Mouse (Mus musculus) liver, embryonic 11.5 days (tissue): Measurements from ENCODE around the gene Mutyh. TPM values are rescaled to one million over a fixed set of nuclear protein-coding genes. Genes with fewer than 3 reads are reported as not detected.

ENCODE experiments used
- ATAC-seq: fragments of 200-750 bp; cut with Nextera tagmentation; replicated peaks from 2 replicates; pipeline ENCODE4 v1.8.0; 2017; ENCODE audit warnings: moderate number of reproducible peaks, mild to moderate bottlenecking, moderate TSS enrichment, moderate library complexity; ENCODE audit not compliant: low FRiP score
- DNase-seq: peaks from one replicate; pipeline ENCODE4 v3.0.0-alpha.2; 2017; ENCODE audit warnings: low spot score
- H3K27ac ChIP-seq: fragments of 300-500 bp; sonication (generic); 2 replicates; pipeline ENCODE4 v1.5.1; 2014; ENCODE audit warnings: mild to moderate bottlenecking, low read depth, low read length, control low read depth
- H3K27me3 ChIP-seq: fragments of 300-500 bp; sonication (generic); replicated peaks from 2 replicates; pipeline ENCODE4 v1.6.1; 2014; ENCODE audit warnings: low read length, mixed read lengths; ENCODE audit not compliant: control insufficient read depth, insufficient read depth
- H3K36me3 ChIP-seq: fragments of 300-500 bp; sonication (generic); 2 replicates; pipeline ENCODE4 v1.6.1; 2014; ENCODE audit warnings: mild to moderate bottlenecking, low read length, moderate library complexity, mixed read lengths; ENCODE audit not compliant: control insufficient read depth, insufficient read depth
- H3K4me1 ChIP-seq: fragments of 300-500 bp; sonication (generic); replicated peaks from 2 replicates; pipeline ENCODE4 v1.6.1; 2014; ENCODE audit warnings: low read length, mixed read lengths; ENCODE audit not compliant: control insufficient read depth, insufficient read depth
- H3K4me2 ChIP-seq: fragments of 300-500 bp; sonication (generic); 2 replicates; pipeline ENCODE4 v1.6.1; 2014; ENCODE audit warnings: mild to moderate bottlenecking, control low read depth, moderate library complexity
- H3K4me3 ChIP-seq: fragments of 300-500 bp; sonication (generic); 2 replicates; pipeline ENCODE4 v1.5.1; 2014; ENCODE audit warnings: low read depth, low read length, control low read depth
- H3K9ac ChIP-seq: fragments of 300-500 bp; sonication (generic); 2 replicates; pipeline ENCODE4 v1.6.1; 2014; ENCODE audit warnings: low read depth, low read length, control low read depth
- H3K9me3 ChIP-seq: fragments of 300-500 bp; sonication (generic); 2 replicates; pipeline ENCODE4 v1.6.1; 2016; ENCODE audit warnings: low read length, inconsistent platforms, mixed read lengths; ENCODE audit not compliant: control insufficient read depth
- WGBS: fragments of 180-500 bp; shearing (Covaris S2); extraction: QIAGEN DNeasy Blood & Tissue Kit; methylation state at CpG from one replicate; pipeline ENCODE4 v1.1.7; 2014; 5-methylcytosine and 5-hydroxymethylcytosine counted together
- polyA plus RNA-seq: library from polyadenylated mRNA; unstranded; fragments of >200 nt; fragmentation: Nextera tagmentation; extraction: Ambion mirVana; gene quantifications from 2 replicates; pipeline ENCODE4 v1.2.1, GENCODE M21; 2014

Mutyh gene
- 9.3 and 11.1 TPM in 2 replicates for polyA plus RNA-seq

DNA sequence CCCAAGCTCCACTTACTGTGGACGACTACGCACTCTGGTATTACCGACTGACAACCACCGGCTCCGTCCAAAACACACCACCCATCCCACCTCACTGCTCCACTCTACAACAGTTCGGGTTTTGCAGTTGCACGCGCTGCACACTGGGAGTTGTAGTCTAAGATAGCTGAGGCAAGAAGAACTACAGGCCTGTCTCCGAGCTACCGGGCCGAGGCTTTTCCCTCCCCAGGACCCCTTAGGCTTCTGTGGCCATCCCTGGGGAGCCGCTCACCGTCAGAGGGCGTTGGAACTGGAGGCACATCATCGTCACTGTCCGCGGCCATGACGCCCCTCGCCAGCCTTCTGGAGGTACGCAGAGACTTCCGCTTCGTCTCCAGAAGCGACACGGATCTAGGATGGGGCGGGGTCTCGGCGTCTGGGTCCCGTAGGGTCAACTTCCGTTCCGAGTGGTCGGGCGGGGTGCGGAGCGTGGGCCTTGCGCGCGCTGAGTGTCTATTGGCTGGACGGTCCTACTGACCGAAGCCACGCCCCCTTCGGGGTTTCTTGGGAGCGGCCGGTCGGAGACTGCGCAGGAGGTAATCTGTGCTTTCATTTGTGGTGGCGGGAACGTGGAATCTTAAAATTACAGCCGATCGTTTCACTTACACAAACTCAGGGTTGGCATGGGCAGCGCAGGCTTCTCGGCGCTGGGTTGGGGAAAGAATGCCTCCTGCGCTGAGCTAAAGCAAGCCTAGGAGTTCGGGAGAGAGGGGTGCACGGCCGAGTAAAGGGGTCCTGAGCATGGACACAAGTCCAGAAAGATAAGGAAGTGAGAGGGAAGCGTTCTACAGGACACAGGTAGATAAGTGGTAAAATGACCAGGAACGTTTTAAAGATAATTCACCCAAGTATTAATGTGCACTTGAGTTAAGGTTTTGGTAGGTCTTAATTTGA, at the start of gene Mutyh, which contains the start of gene Toe1:
TSS of gene Mutyh (plus strand) at position 527 of the 933 bp plus-strand sequence.
TSS of gene Toe1 (minus strand) at position 444 of the 933 bp plus-strand sequence.
- DNase-seq (peak; percentile 98), ATAC-seq (peak; percentile 97)
- Histone ChIP-seq H3K27me3 (no peaks in the 10 kb centered on the region), H3K4me1 (peaks cover 3% of the 10 kb centered on the region), H3K4me2 (peak within 1 kb of the TSS; percentile 89), H3K9me3 (no peaks in the 10 kb centered on the region), H3K9ac (peak within 1 kb of the TSS; percentile 89), H3K4me3 (peak within 1 kb of the TSS; percentile 80), H3K36me3 (peaks cover 17% of the 10 kb centered on the region; the same call in 1 of the 2 replicates), H3K27ac (peak within 1 kb of the TSS; percentile 91)
- under 1% methylated on average over 58 of the region's 58 CpGs for WGBS

DNA sequence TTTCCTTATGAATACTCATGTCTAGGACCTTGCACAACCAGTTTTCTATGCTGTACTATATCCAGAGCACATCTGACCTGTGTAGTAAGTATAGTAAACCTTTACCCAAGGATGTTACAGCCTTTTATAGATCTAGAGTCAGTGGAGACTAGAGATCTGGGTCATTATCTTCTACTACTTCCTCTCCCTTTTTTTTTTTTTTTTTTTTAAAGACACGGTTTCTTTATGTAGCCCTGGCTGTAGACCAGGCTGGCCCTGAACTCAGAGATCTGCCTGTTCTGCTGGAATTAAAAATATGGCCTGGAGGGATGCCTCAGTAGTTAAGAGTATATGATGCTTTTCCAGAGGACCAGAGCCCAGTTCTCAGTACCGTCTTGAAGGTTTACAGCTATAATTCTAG, 45.6 kb upstream of the Mutyh start:
- WGBS, result 60% methylated on average over 2 of the region's 2 CpGs
- H3K9ac ChIP-seq, result no peak overlapping the region
- H3K4me1 ChIP-seq, result no peaks in the 10 kb centered on the region
- H3K9me3 ChIP-seq, result no peaks in the 10 kb centered on the region
- no peak for ATAC-seq
- DNase-seq, result no peak
- H3K27ac ChIP-seq, result no peak overlapping the region
- H3K36me3 ChIP-seq, result no peaks in the 10 kb centered on the region
- no peaks in the 10 kb centered on the region for H3K27me3 ChIP-seq
- H3K4me3 ChIP-seq, result no peak overlapping the region
- no peak overlapping the region for H3K4me2 ChIP-seq

DNA sequence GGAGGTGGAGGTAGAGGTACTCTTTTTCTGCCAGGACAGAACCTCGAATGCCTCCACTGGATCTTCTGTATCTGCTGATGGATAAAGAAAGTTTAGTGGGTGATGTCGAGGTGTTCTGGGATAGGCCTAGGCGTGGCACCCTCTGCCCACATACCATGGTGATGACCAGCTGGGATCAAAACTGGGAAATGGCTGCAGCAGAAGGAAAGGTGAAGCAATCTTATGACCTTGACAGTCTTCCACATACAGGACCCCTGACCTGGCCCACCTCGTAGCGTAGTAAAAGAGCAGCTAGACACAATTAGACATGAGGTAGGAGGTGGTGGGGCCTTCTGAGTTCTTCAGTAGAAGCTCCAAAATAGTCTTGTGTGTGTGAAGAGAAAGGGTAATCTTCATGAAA, 43.5 kb upstream of the Mutyh start:
- Histone ChIP-seq H3K27me3 (no peaks in the 10 kb centered on the region), H3K36me3 (no peaks in the 10 kb centered on the region), H3K4me1 (no peaks in the 10 kb centered on the region)

DNA sequence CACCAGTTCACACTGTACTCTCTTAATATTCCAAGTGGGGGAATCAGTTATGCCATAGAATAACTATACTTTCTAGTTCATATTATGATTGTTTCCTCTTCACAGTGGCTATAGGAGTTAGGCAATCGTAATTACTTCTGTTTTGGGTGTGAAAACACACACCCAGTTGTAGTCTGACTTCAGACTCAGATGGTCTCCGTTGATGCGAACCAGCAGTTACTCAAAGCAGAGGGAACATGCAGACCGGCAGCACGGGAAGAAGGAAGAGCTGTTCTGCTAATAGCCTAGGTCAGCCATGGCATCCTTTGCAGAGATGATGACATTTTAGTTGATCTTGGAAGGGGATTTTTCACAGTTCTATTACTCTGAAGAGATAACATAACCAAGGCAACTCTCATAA, 39.0 kb upstream of the Mutyh start:
- Histone ChIP-seq H3K4me2 (no peak overlapping the region), H3K27me3 (no peaks in the 10 kb centered on the region), H3K9me3 (no peaks in the 10 kb centered on the region), H3K4me1 (no peaks in the 10 kb centered on the region), H3K4me3 (no peak overlapping the region), H3K9ac (no peak overlapping the region), H3K27ac (no peak overlapping the region), H3K36me3 (no peaks in the 10 kb centered on the region)
- ATAC-seq, result no peak
- no peak for DNase-seq
- WGBS, result 79% methylated on average over 5 of the region's 5 CpGs

More for the DNA sequence above, 43.5 kb upstream of the Mutyh start:
- H3K9ac ChIP-seq, result no peak overlapping the region
- H3K4me3 ChIP-seq, result no peak overlapping the region
- H3K27ac ChIP-seq, result no peak overlapping the region
- ATAC-seq (no peak), DNase-seq (no peak)
- no peak overlapping the region for H3K4me2 ChIP-seq
- H3K9me3 ChIP-seq, result no peaks in the 10 kb centered on the region
- 84% methylated on average over 5 of the region's 5 CpGs for WGBS

DNA sequence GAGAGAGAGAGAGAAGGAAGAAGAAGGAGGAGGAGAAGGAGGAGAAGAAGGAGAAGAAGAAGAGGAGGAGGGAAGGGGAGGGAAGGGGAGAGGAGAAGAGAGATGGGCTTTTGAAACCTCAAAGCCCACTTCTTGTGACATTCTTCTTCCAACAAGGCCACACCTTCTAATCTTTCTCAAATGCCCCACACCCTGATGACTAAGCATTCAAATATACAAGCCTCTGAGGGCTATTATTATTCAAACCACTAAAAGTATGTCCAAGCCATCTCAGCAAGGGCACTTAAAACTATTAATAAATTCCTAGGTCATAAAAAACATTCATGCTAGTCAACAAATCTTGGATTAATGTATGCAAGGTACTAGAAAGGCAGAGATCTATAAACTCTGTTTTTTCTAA, 38.5 kb upstream of the Mutyh start:
- Histone ChIP-seq H3K27ac (no peak overlapping the region), H3K4me3 (no peak overlapping the region), H3K36me3 (no peaks in the 10 kb centered on the region), H3K4me2 (no peak overlapping the region), H3K9me3 (no peaks in the 10 kb centered on the region), H3K27me3 (no peaks in the 10 kb centered on the region), H3K4me1 (no peaks in the 10 kb centered on the region), H3K9ac (no peak overlapping the region)
- ATAC-seq, result no peak
- no peak for DNase-seq

DNA sequence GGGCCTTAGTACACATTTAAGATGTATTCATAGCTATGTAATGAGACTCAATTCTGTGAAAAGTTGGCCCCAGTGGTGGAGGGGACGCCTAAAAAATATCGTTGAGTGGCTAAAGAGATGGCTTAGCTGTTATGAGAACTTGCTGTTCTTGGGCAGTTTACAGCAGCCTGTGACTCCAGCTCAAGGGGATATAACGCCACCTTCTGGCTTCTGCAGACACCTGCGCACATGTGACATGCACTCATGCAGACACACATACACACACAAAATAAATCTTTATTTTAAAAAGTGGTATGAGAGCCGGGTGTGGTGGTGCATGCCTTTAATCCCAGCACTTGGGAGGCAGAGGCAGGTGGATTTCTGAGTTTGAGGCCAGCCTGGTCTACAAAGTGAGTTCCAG, 31.1 kb upstream of the Mutyh start:
- Histone ChIP-seq H3K9me3 (no peaks in the 10 kb centered on the region), H3K27ac (no peak overlapping the region), H3K4me2 (no peak overlapping the region), H3K36me3 (no peaks in the 10 kb centered on the region), H3K4me1 (no peaks in the 10 kb centered on the region), H3K27me3 (no peaks in the 10 kb centered on the region), H3K4me3 (no peak overlapping the region), H3K9ac (no peak overlapping the region)
- WGBS, result 81% methylated on average over 5 of the region's 5 CpGs
- no peak for ATAC-seq
- DNase-seq, result no peak

DNA sequence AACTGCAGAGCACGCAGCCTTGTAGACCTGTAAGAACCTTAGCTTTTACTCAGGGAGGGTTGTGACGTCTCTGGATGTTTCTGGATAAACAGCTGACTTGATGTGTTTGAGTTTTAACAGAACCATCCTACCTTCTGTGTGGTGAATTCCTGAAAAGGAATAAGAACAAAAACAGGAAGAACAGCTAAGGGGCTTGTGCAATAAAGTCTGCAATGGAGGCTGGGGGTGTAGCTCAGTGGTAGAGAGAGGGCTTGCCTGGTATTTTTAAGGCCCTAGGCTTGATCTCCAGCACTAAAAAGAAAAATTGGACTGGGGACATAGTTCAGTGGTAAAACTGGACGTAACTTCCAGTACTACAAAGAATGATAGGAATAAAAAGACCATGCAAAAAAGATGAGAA, 30.4 kb upstream of the Mutyh start:
- Histone ChIP-seq H3K27ac (no peak overlapping the region), H3K36me3 (no peaks in the 10 kb centered on the region), H3K4me2 (no peak overlapping the region), H3K4me1 (no peaks in the 10 kb centered on the region; the same call in 1 of the 2 replicates), H3K27me3 (no peaks in the 10 kb centered on the region), H3K4me3 (no peak overlapping the region), H3K9ac (no peak overlapping the region), H3K9me3 (no peaks in the 10 kb centered on the region)
- DNase-seq (no peak), ATAC-seq (no peak)
- 80% methylated on average over 3 of the region's 3 CpGs for WGBS

DNA sequence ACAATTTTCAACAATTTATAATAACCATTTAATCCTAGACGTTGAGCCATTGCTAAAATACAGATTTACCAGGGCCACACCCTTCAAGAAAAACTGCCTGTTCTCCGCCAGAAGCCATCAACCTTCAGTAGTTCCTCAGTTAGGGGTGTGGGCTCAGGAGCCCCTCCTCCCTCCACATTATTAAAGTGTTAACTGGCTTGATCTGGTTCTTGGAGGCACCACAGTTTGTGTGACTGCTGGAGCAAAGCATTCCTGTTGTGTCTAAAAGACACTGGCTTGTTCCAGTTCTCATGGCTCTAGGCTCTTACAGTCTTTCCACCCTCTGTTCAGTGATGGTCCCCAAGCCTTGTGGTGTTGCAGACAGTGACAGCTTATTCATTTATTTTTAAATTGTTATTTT, 27.0 kb upstream of the Mutyh start:
- no peak overlapping the region for H3K9ac ChIP-seq
- H3K4me2 ChIP-seq, result no peak overlapping the region
- no peak for ATAC-seq
- H3K36me3 ChIP-seq, result no peaks in the 10 kb centered on the region
- H3K4me3 ChIP-seq, result no peak overlapping the region
- no peak overlapping the region for H3K27ac ChIP-seq
- H3K9me3 ChIP-seq, result no peaks in the 10 kb centered on the region
- no peak for DNase-seq
- 67% methylated on average over 2 of the region's 2 CpGs for WGBS
- no peaks in the 10 kb centered on the region for H3K27me3 ChIP-seq
- no peaks in the 10 kb centered on the region; the same call in 1 of the 2 replicates for H3K4me1 ChIP-seq

DNA sequence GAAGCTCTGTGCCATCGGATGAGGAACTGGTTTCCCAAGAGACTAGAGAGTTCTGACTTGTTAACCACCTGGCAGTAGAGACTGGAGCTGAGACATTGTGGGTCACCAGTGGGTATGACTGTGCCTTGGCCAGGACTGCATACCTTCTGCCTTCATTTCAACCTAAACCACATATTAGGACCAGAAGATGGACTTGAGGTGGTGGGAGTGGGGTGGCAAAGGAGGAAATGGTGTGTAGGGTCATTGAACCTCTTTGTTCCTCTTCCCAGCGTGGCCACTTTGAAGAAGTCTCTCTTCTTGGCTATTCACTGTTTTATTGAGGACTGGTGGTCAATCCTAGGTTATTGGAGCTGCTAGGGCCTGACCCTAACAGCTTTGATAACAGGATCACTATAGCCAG, 26.2 kb upstream of the Mutyh start:
- DNase-seq (no peak), ATAC-seq (no peak)
- Histone ChIP-seq H3K4me1 (no peaks in the 10 kb centered on the region; the same call in 1 of the 2 replicates), H3K27ac (no peak overlapping the region), H3K9me3 (no peaks in the 10 kb centered on the region), H3K4me2 (no peak overlapping the region), H3K36me3 (no peaks in the 10 kb centered on the region; the same call in 1 of the 2 replicates), H3K4me3 (no peak overlapping the region), H3K9ac (no peak overlapping the region), H3K27me3 (no peaks in the 10 kb centered on the region)
- WGBS, result 37% methylated on average over 2 of the region's 2 CpGs
